Mouse (Mus musculus) mouse trophoblast stem cell (cell line): ENCODE measurements around the gene Rdx.

Experiments used
- in situ Hi-C, 2 experiments: fragments of 300-500 bp; cut with MseI, MboI; formaldehyde crosslinking; loops; 2 replicates in 1 of 2; 3 replicates in 1 of 2; pipeline ENCODE4 v1.15.1; 2025

Gene Rdx

GRCm38 (mm10) chr9:52047129-52047820 lies at the start of gene Rdx:
Gene Rdx (plus strand): TSS chr9:52047173.
- in situ Hi-C loops: no loop called here

- in situ Hi-C loops: no loop called here
Observed at GRCm38 (mm10) chr9:52003501-52003900, 43.5 kb upstream of the Rdx start.

- in situ Hi-C loops: no loop called here
Observed at GRCm38 (mm10) chr9:52007341-52007740, 39.6 kb upstream of the Rdx start.

GRCm38 (mm10) chr9:52008511-52008910 lies 38.5 kb upstream of the Rdx start:
- in situ Hi-C loops: no loop called here

- in situ Hi-C loops: no loop called here
Observed at GRCm38 (mm10) chr9:52012311-52012710, 34.7 kb upstream of the Rdx start.

GRCm38 (mm10) chr9:52012781-52013436 lies 34.1 kb upstream of the Rdx start:
- in situ Hi-C loops: no loop called here

- in situ Hi-C loops: no loop called here
Observed at GRCm38 (mm10) chr9:52013900-52014455, 33.0 kb upstream of the Rdx start.

- in situ Hi-C loops: no loop called here
Observed at GRCm38 (mm10) chr9:52017091-52017490, 29.9 kb upstream of the Rdx start.

GRCm38 (mm10) chr9:52017824-52018223 lies 29.1 kb upstream of the Rdx start:
- in situ Hi-C loops: no loop called here

- in situ Hi-C loops: no loop called here
Observed at GRCm38 (mm10) chr9:52018505-52018904, 28.5 kb upstream of the Rdx start.

- in situ Hi-C loops: no loop called here
Observed at GRCm38 (mm10) chr9:52027257-52028020, 19.5 kb upstream of the Rdx start.

GRCm38 (mm10) chr9:52028521-52029405 lies 18.2 kb upstream of the Rdx start:
- in situ Hi-C loops: no loop called here

- in situ Hi-C loops: no loop called here
Observed at GRCm38 (mm10) chr9:52031501-52031900, 15.5 kb upstream of the Rdx start.

GRCm38 (mm10) chr9:52037493-52037892 lies 9.5 kb upstream of the Rdx start:
- in situ Hi-C loops: no loop called here

GRCm38 (mm10) chr9:52041657-52042056 lies 5.3 kb upstream of the Rdx start:
- in situ Hi-C loops: no loop called here

GRCm38 (mm10) chr9:52046686-52047085 lies 287 bp upstream of the Rdx start:
- in situ Hi-C loops: no loop called here

- in situ Hi-C loops: no loop called here
Observed at GRCm38 (mm10) chr9:52047821-52048649, 1.1 kb downstream of the Rdx start.

GRCm38 (mm10) chr9:52048650-52049081 lies 1.7 kb downstream of the Rdx start:
- in situ Hi-C loops: no loop called here

GRCm38 (mm10) chr9:52049605-52050004 lies 2.6 kb downstream of the Rdx start:
- in situ Hi-C loops: loop anchor here in 1 of 2 experiments (10.0 kb wide), 1 partner anchor 55 kb away; no protein-coding TSS in a partner anchor

- in situ Hi-C loops: loop anchor here in 1 of 2 experiments (10.0 kb wide), 1 partner anchor 56 kb away; no protein-coding TSS in a partner anchor
Observed at GRCm38 (mm10) chr9:52050361-52050760, 3.4 kb downstream of the Rdx start.
